Mouse (Mus musculus) hindbrain, embryonic 13.5 days (tissue): ENCODE results near the gene Gar1. TPM values are rescaled to one million over a fixed set of nuclear protein-coding genes. Genes with fewer than 3 reads are reported as not detected.

Experiments
- ATAC-seq: fragments of 200-750 bp; cut with Nextera tagmentation; 2 replicates; pipeline ENCODE4 v1.8.0; 2017; ENCODE audit warnings: moderate TSS enrichment; ENCODE audit not compliant: low FRiP score
- H3K27ac ChIP-seq: fragments of 300-500 bp; sonication (generic); 2 replicates; pipeline ENCODE4 v1.5.1; 2015; ENCODE audit warnings: inconsistent platforms, mild to moderate bottlenecking, moderate library complexity
- H3K27me3 ChIP-seq: fragments of 300-500 bp; sonication (generic); 2 replicates; pipeline ENCODE4 v1.6.1; 2015; ENCODE audit warnings: mild to moderate bottlenecking, inconsistent platforms
- H3K36me3 ChIP-seq: fragments of 300-500 bp; sonication (generic); 2 replicates; pipeline ENCODE4 v1.6.1; 2015; ENCODE audit warnings: mild to moderate bottlenecking, inconsistent platforms
- H3K4me1 ChIP-seq: fragments of 300-500 bp; sonication (generic); replicated peaks from 2 replicates; pipeline ENCODE4 v1.6.1; 2015; ENCODE audit warnings: inconsistent platforms
- H3K4me2 ChIP-seq: fragments of 300-500 bp; sonication (generic); 2 replicates; pipeline ENCODE4 v1.6.1; 2015; ENCODE audit warnings: inconsistent platforms, mild to moderate bottlenecking, moderate library complexity
- H3K4me3 ChIP-seq: fragments of 300-500 bp; sonication (generic); 2 replicates; pipeline ENCODE4 v1.5.1; 2015; ENCODE audit warnings: mild to moderate bottlenecking, inconsistent platforms
- H3K9ac ChIP-seq: fragments of 300-500 bp; sonication (generic); 2 replicates; pipeline ENCODE4 v1.6.1; 2015; ENCODE audit warnings: mild to moderate bottlenecking, inconsistent platforms
- H3K9me3 ChIP-seq: fragments of 300-500 bp; sonication (generic); 2 replicates; pipeline ENCODE4 v1.6.1; 2016; ENCODE audit warnings: inconsistent platforms
- WGBS: fragments of 180-500 bp; shearing (Covaris S2); methylation state at CpG from one replicate; pipeline ENCODE4 v1.1.7; 2015; 5-methylcytosine and 5-hydroxymethylcytosine counted together
- polyA plus RNA-seq: library from polyadenylated mRNA; unstranded; fragments of >200 nt; fragmentation: Nextera tagmentation; extraction: Ambion mirVana; gene quantifications from 2 replicates; pipeline ENCODE4 v1.2.1, GENCODE M21; 2015

Gar1 gene
- polyA plus RNA-seq, 1 experiment from 2014 or later: 44.6 TPM

DNA sequence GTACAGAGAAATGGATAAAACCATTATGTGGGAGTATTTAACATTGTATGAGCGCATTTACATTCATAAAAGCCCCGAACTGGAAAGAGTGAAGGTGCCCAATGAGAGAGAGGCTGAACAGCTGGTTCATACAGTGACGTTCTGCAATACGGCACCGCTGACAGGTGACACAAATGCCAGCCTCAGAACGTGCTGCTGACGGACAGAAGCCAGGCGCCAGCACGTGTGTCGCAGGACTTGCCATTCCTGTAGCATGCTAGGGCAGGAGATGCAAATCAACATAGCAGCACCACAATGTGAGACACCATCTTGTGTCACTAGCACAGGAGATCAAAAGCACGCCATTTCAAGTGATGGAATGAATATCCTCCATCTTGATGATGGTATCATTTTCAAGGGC, 32.6 kb downstream of the Gar1 start:
- 91% methylated on average over 11 of the region's 11 CpGs for WGBS
- no peaks in the 10 kb centered on the region for H3K4me1 ChIP-seq

DNA sequence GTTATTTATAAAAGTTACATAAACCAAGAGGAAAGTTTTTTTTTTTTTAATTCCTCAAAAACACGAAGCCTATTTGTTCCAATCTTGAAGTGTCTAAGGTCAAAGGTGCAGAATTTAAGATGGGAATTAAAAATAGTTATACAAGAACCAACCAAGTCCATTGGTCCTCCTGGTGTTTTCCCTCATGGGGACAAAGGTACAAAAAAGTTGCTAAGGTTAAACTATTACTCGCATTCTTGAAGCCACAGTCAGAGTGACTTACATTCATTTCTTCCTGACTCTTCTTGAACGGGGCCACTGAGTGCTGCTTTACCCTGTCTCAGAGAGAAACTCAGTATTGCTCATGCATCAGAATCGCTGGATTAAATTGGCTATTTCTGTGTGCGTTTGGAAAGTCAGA, 33.9 kb downstream of the Gar1 start:
- Histone ChIP-seq H3K36me3 (no peaks in the 10 kb centered on the region), H3K27me3 (no peaks in the 10 kb centered on the region), H3K4me3 (no peak overlapping the region), H3K27ac (no peak overlapping the region), H3K4me2 (no peak overlapping the region), H3K4me1 (no peaks in the 10 kb centered on the region), H3K9ac (no peak overlapping the region), H3K9me3 (no peaks in the 10 kb centered on the region)
- no peak for ATAC-seq
- 82% methylated on average over 5 of the region's 5 CpGs for WGBS

More for the DNA sequence above, 32.6 kb downstream of the Gar1 start:
- no peak overlapping the region for H3K4me3 ChIP-seq
- H3K36me3 ChIP-seq: no peaks in the 10 kb centered on the region
- H3K4me2 ChIP-seq: no peak overlapping the region
- H3K27ac ChIP-seq: no peak overlapping the region
- no peaks in the 10 kb centered on the region for H3K27me3 ChIP-seq
- H3K9ac ChIP-seq: no peak overlapping the region
- H3K9me3 ChIP-seq: no peaks in the 10 kb centered on the region
- no peak for ATAC-seq

DNA sequence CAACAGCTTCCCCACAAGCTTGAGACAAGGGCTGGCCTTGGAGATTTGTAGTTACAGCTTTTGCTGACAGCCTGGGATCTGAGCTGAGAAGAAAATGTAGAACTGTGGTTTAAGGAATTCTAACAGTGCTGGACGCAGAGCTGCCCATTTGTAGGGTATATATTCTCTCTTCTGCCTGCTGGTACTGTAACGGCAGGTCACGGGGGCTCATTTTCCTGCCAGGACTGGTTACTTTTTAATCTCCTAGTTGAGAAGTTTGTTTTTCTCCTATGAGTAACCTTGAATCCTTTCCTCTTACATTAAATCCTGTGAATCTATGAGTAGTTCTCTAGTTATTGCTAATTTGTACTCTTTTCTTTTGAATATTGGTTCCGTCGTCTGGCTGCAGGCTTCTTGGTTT, 37.4 kb downstream of the Gar1 start:
- WGBS: 93% methylated on average over 5 of the region's 5 CpGs
- Histone ChIP-seq H3K36me3 (no peaks in the 10 kb centered on the region), H3K9me3 (no peaks in the 10 kb centered on the region), H3K9ac (no peak overlapping the region), H3K4me1 (no peaks in the 10 kb centered on the region), H3K4me2 (no peak overlapping the region), H3K27ac (no peak overlapping the region), H3K4me3 (no peak overlapping the region), H3K27me3 (no peaks in the 10 kb centered on the region)
- ATAC-seq: no peak

DNA sequence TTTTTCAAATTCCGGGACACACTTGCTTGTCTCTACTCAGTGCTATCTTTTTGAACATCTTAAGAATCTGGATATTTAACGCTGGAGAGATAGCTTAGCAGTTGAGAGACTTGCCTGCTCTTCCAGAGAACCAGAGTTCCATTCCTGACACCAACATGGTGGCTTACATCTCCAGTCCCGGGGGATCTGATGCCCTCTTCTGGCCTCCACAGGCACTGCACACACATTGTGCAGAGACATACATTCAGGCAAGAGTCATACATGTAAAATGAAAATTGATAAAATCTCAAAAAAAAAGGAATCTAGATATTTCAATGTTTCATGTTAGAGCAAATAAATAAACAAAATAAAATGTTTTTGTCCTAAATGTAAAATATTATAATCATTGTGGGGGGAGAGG, 48.5 kb downstream of the Gar1 start:
- Histone ChIP-seq H3K4me3 (no peak overlapping the region), H3K4me2 (no peak overlapping the region), H3K36me3 (no peaks in the 10 kb centered on the region), H3K27me3 (no peaks in the 10 kb centered on the region), H3K4me1 (no peaks in the 10 kb centered on the region), H3K9ac (no peak overlapping the region), H3K9me3 (no peaks in the 10 kb centered on the region), H3K27ac (no peak overlapping the region)
- WGBS: 93% methylated on average over 3 of the region's 3 CpGs
- ATAC-seq: no peak

DNA sequence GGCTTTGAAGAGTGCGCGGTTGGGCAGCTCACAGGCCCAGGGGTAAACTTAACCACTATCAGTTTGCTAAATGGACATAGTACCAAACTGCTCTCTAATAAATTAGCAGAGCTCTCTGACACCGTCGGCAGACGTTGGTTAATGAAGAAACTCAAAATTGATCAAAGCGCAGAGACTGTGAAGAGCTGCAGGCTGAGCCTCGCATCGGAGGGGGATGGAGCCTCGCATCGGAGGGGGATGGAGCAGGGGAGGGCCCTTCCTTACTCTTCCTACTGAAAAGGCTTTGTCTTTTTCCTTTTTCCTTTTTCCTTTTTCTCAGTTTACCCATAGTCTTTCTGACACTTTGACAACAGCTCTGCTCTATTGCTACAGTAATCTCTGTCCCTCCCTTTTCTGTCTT, 49.8 kb downstream of the Gar1 start:
- ATAC-seq: no peak
- H3K27me3 ChIP-seq: no peaks in the 10 kb centered on the region
- H3K4me3 ChIP-seq: no peak overlapping the region
- H3K4me1 ChIP-seq: no peaks in the 10 kb centered on the region
- H3K27ac ChIP-seq: no peak overlapping the region; the same call in 1 of the 2 replicates
- H3K4me2 ChIP-seq: no peak overlapping the region; the same call in 1 of the 2 replicates
- H3K9ac ChIP-seq: no peak overlapping the region
- no peaks in the 10 kb centered on the region for H3K9me3 ChIP-seq
- no peaks in the 10 kb centered on the region for H3K36me3 ChIP-seq
- WGBS: 44% methylated on average over 10 of the region's 10 CpGs

Other genes with a start within 250 kb of the Gar1 start
- 2.7 and 2.9 TPM in 2 replicates for gene Egf, start 76.1 kb downstream of the Gar1 start, polyA plus RNA-seq
- not detected in 2 replicates for gene Lrit3, start 27.4 kb downstream of the Gar1 start, polyA plus RNA-seq
- gene Rrh, start 8.8 kb downstream of the Gar1 start, polyA plus RNA-seq: 0.22 and 0.29 TPM in 2 replicates
- gene Cfi, start 4.5 kb upstream of the Gar1 start, polyA plus RNA-seq: 0.41 and 0.51 TPM in 2 replicates
- 28.3 and 30.0 TPM in 2 replicates for gene Pla2g12a, start 47.2 kb upstream of the Gar1 start, polyA plus RNA-seq
- 36.5 and 38.7 TPM in 2 replicates for gene Casp6, start 70.0 kb upstream of the Gar1 start, polyA plus RNA-seq
- gene Mcub, start 138.8 kb upstream of the Gar1 start, polyA plus RNA-seq: 3.6 and 4.0 TPM in 2 replicates
- 28.6 and 30.2 TPM in 2 replicates for gene Sec24b, start 230.2 kb upstream of the Gar1 start, polyA plus RNA-seq